Mouse (Mus musculus): ENCODE data around the gene Dixdc1. TPM values are rescaled to one million over a fixed set of nuclear protein-coding genes. Genes with fewer than 3 reads are reported as not detected.
A peak's percentile ranks its signal among the peaks of the same experiment; 100 is the strongest.

Gene Dixdc1
- polyA plus RNA-seq, 1 experiment, result 9.9 TPM

- WGBS, result 0% methylated on average over 45 of the region's 45 CpGs
- 0 out of 2 replicates have a peak, but pooled peaks have one; percentile 19 for TF ChIP-seq POLR2A (IDR thresholded peaks at IDR 0.05; ENCODE audit: borderline replicate concordance, extremely low read depth, low read depth, low read length)
- no peak for TF ChIP-seq CTCF (IDR thresholded peaks at IDR 0.05; ENCODE audit: insufficient read depth, low read length)
- peak; percentile 49 for DNase-seq
Observed at GRCm38 (mm10) chr9:50727925-50728651, 11.2 kb downstream of the Dixdc1 start.

GRCm38 (mm10) chr9:50727171-50727924 is 12.0 kb downstream of the Dixdc1 start:
- no peak for DNase-seq
- TF ChIP-seq CTCF (IDR thresholded peaks at IDR 0.05; ENCODE audit: insufficient read depth, low read length) (no peak), POLR2A (IDR thresholded peaks at IDR 0.05; ENCODE audit: borderline replicate concordance, extremely low read depth, low read depth, low read length) (no peak)
- 18% methylated on average over 30 of the region's 30 CpGs for WGBS
- Histone ChIP-seq H3K4me3 (replicated peaks; ENCODE audit: extremely low read depth, low read depth, low read length) (peak overlapping the region; percentile 80), H3K4me1 (ENCODE audit: control insufficient read depth, insufficient read depth, low read length) (peaks cover 8% of the 10 kb centered on the region)

More at GRCm38 (mm10) chr9:50727925-50728651, 11.2 kb downstream of the Dixdc1 start:
- H3K4me1 ChIP-seq (ENCODE audit: control insufficient read depth, insufficient read depth, low read length), result peaks cover 6% of the 10 kb centered on the region
- H3K4me3 ChIP-seq (replicated peaks; ENCODE audit: extremely low read depth, low read depth, low read length), result peak overlapping the region; percentile 80

DNA sequence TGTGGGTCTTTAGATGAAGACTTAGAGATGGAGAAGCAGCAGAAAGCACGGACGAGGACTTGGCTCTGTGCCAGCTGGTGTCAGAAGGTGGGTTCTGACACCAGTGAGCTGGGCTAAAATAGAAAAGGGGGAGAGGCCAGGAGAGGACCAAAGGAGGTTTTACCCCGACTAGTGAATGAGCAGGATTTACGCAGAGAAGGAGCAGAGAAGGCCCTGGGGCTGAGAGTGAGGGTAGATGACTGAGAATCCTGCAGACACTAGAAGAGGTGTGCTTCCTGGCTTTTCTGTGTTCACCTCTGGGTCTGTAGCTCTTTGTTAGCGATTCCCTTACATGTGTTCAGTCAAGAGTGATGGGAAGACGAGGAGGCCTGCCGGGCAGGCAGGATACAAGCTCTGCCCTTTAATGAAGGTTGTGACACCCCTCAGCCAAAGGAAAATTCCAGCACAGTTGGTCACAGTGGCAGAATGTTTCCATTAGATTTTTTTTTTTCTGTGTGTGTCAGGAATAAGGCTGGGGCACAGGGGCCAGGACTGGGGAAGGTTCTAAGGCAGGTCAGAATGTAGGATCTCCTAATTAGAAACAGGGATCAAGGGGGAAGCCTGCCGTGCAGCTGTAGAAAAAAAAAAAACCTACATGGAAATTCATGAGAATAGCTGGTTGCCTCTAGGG is 13.3 kb downstream of the Dixdc1 start:
- peaks cover 8% of the 10 kb centered on the region for H3K4me1 ChIP-seq (ENCODE audit: control insufficient read depth, insufficient read depth, low read length)
- WGBS, result 62% methylated on average over 8 of the region's 8 CpGs
- no peak for DNase-seq
- TF ChIP-seq POLR2A (IDR thresholded peaks at IDR 0.05; ENCODE audit: borderline replicate concordance, extremely low read depth, low read depth, low read length) (no peak), CTCF (IDR thresholded peaks at IDR 0.05; ENCODE audit: insufficient read depth, low read length) (no peak)
- no peak overlapping the region for H3K4me3 ChIP-seq (replicated peaks; ENCODE audit: extremely low read depth, low read depth, low read length)

- no peak for TF ChIP-seq CTCF (IDR thresholded peaks at IDR 0.05; ENCODE audit: insufficient read depth, low read length)
- TF ChIP-seq POLR2A (IDR thresholded peaks at IDR 0.05; ENCODE audit: borderline replicate concordance, extremely low read depth, low read depth, low read length), result no peak
- 60% methylated on average over 3 of the region's 3 CpGs for WGBS
- Histone ChIP-seq H3K4me3 (replicated peaks; ENCODE audit: extremely low read depth, low read depth, low read length) (no peak overlapping the region), H3K4me1 (ENCODE audit: control insufficient read depth, insufficient read depth, low read length) (peaks cover 8% of the 10 kb centered on the region)
- no peak for DNase-seq
Observed at GRCm38 (mm10) chr9:50724661-50725330, 14.5 kb downstream of the Dixdc1 start.

DNA sequence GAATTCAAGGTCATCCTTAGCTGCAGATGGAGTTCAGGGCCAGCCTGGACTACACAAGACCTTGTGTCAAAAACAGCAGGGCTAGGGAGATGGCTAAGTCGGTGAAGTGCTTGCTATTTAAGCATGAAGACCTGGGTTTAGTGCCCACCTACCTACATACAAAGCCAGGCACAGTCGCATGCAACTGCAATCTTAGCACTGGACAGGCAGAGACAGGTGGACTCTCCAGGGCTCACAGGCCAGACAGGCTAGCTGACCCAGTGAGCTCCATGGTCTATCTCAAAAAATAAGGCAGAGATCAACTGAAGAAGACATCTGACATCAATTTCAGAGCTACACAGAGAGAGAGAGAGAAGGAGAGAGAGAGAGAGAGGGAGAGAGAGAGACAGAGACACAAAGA is 15.2 kb downstream of the Dixdc1 start:
- Histone ChIP-seq H3K4me3 (replicated peaks; ENCODE audit: extremely low read depth, low read depth, low read length) (no peak overlapping the region), H3K4me1 (ENCODE audit: control insufficient read depth, insufficient read depth, low read length) (peaks cover 8% of the 10 kb centered on the region)
- 90% methylated on average over 2 of the region's 2 CpGs for WGBS
- TF ChIP-seq CTCF (IDR thresholded peaks at IDR 0.05; ENCODE audit: insufficient read depth, low read length) (no peak), POLR2A (IDR thresholded peaks at IDR 0.05; ENCODE audit: borderline replicate concordance, extremely low read depth, low read depth, low read length) (no peak)
- no peak for DNase-seq

GRCm38 (mm10) chr9:50723406-50723805 is 15.9 kb downstream of the Dixdc1 start:
- TF ChIP-seq POLR2A (IDR thresholded peaks at IDR 0.05; ENCODE audit: borderline replicate concordance, extremely low read depth, low read depth, low read length) (no peak), CTCF (IDR thresholded peaks at IDR 0.05; ENCODE audit: insufficient read depth, low read length) (no peak)
- H3K4me1 ChIP-seq (ENCODE audit: control insufficient read depth, insufficient read depth, low read length), result peaks cover 8% of the 10 kb centered on the region
- no peak overlapping the region for H3K4me3 ChIP-seq (replicated peaks; ENCODE audit: extremely low read depth, low read depth, low read length)
- DNase-seq, result peak; percentile 57
- WGBS, result 14% methylated on average over 7 of the region's 7 CpGs

DNA sequence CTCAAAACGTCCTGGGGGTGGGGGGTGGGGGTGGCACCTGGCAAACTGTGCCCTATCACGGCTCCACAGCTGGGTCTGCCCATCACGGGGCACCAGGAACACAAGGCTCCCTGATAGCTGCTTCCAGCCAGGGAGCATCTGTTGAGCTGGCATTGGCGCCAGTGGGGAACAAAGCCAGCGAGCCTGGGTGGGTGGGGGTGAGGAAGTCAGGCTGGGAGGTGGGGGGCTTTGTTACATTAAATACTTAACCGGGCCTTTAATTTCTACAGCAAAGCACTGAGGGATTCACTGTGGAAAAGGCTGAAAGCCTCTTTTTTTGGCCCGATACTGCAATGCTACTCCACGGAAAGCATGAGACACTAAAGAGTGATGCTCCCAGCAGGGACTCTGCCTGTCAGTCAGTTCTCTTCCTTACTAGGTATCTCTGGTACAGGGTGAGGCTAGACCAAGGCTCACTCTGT is 16.8 kb downstream of the Dixdc1 start:
- H3K4me3 ChIP-seq (replicated peaks; ENCODE audit: extremely low read depth, low read depth, low read length), result no peak overlapping the region
- H3K4me1 ChIP-seq (ENCODE audit: control insufficient read depth, insufficient read depth, low read length), result peaks cover 5% of the 10 kb centered on the region; the same call in 1 of the 2 replicates
- WGBS, result 46% methylated on average over 8 of the region's 8 CpGs
- no peak for DNase-seq
- no peak for TF ChIP-seq CTCF (IDR thresholded peaks at IDR 0.05; ENCODE audit: insufficient read depth, low read length)
- no peak for TF ChIP-seq POLR2A (IDR thresholded peaks at IDR 0.05; ENCODE audit: borderline replicate concordance, extremely low read depth, low read depth, low read length)

- WGBS, result 43% methylated on average over 12 of the region's 12 CpGs
- no peak for DNase-seq
- Histone ChIP-seq H3K4me1 (ENCODE audit: control insufficient read depth, insufficient read depth, low read length) (peaks cover 5% of the 10 kb centered on the region; the same call in 1 of the 2 replicates), H3K4me3 (replicated peaks; ENCODE audit: extremely low read depth, low read depth, low read length) (no peak overlapping the region)
- TF ChIP-seq CTCF (IDR thresholded peaks at IDR 0.05; ENCODE audit: insufficient read depth, low read length), result no peak
- TF ChIP-seq POLR2A (IDR thresholded peaks at IDR 0.05; ENCODE audit: borderline replicate concordance, extremely low read depth, low read depth, low read length), result no peak
Observed at GRCm38 (mm10) chr9:50721061-50721460, 18.3 kb downstream of the Dixdc1 start.

- H3K4me3 ChIP-seq (replicated peaks; ENCODE audit: extremely low read depth, low read depth, low read length), result no peak overlapping the region
- WGBS, result 60% methylated on average over 4 of the region's 4 CpGs
- no peak for DNase-seq
- peaks cover 2% of the 10 kb centered on the region; the same call in 1 of the 2 replicates for H3K4me1 ChIP-seq (ENCODE audit: control insufficient read depth, insufficient read depth, low read length)
- TF ChIP-seq CTCF (IDR thresholded peaks at IDR 0.05; ENCODE audit: insufficient read depth, low read length) (no peak), POLR2A (IDR thresholded peaks at IDR 0.05; ENCODE audit: borderline replicate concordance, extremely low read depth, low read depth, low read length) (no peak)
Observed at GRCm38 (mm10) chr9:50718878-50719277, 20.4 kb downstream of the Dixdc1 start.

All from lung, adult 2 months (tissue).